Mouse (Mus musculus) lung, postnatal 0 days (tissue): ENCODE measurements at regions not wholly inside any gene's neighbourhood (a gene's known extent, or its start where the extent isn't known, plus 50 kb on each side); places are given as distances from the start of the nearest gene placed in this dataset.

Experiments
- CTCF ChIP-seq: IDR thresholded peaks from 2 replicates; pipeline ENCODE4 v1.5.1; 2016; ENCODE audit warnings: antibody characterized with exemption, mild to moderate bottlenecking
- EP300 ChIP-seq: IDR thresholded peaks from 2 replicates; pipeline ENCODE4 v1.6.1; 2016; ENCODE audit warnings: antibody characterized with exemption, mild to moderate bottlenecking, control low read depth

DNA sequence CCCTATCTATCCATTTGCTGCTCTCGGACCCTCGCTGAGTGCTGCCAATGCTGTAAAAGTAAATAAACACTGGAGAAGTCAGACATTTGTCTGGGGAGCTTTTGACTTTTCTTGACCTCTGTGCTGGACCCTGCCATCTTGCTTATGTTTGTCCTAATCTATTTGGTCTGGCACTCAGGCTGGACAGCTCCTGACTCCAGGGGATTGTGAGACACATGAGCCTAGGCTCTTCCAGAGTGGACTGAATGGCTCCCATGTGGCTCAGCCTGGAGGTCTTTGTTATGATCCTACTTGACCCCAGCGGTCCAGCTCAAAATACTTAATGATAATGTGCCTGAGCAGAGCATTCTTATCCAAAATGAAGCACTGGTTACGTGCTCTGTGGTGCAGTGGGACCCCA is 426.8 kb downstream of the Tns3 start:
- no peak for TF ChIP-seq CTCF
- TF ChIP-seq EP300 = no peak
